Mouse (Mus musculus): ENCODE results near the gene Fmn2. TPM values are rescaled to one million over a fixed set of nuclear protein-coding genes. Genes with fewer than 3 reads are reported as not detected.

Gene Fmn2
- polyA plus RNA-seq, 1 experiment from 2014 or later, result not detected

DNA sequence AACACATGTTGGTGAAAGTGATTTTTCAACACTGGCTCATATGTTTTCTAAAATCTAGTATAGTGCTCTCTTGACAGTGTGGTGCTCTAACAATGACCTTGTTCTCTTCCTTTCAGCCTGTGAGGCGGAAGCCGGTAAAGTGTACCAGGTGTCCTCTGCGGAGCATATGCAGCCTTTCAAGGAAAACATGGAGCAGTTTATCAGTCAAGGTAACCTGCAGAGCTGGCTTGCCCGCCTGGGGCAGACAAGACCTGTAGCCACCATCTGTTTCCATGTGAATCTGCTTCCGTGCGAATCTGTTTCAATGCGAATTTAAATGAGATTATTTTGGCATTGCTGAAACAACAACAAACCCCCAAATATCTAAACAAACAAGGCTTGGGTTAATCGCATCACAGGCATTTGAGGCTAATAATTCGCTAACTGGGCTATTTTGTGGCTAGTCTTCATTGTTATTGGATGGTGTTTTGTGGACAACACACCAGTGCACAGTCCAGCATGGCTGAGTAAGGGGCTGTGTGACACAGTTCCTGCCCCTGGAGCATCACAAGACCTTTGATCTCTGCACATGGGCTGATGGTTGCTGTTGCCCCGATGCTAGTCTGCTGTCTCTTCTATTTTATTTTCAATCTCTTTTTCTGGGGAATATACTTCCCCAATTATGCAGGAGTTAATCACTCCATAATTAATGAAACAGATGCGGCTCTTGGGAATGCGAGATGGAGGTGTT lies 218.3 kb downstream of the Fmn2 start:
- in situ Hi-C loops (cut with MboI; ENCODE audit: low pct_unique_long_range_greater_than_20kb), result no loop called here
- no peak for ATAC-seq
- POLR2A ChIA-PET, result no interaction called here

GRCm38 (mm10) chr1:174728771-174729170 lies 227.1 kb downstream of the Fmn2 start:
- POLR2A ChIA-PET, result no interaction called here
- DNase-seq (ENCODE audit: low read depth, low spot score), result no peak
- CTCF ChIA-PET, result no interaction called here
- no peak for TF ChIP-seq CTCF (IDR thresholded peaks at IDR 0.05)
- ATAC-seq, result no peak
- no peaks in the 10 kb centered on the region for H3K27me3 ChIP-seq
- in situ Hi-C loops (cut with MboI; ENCODE audit: low pct_unique_long_range_greater_than_20kb), result no loop called here

More for the DNA sequence above, 218.3 kb downstream of the Fmn2 start:
- no peaks in the 10 kb centered on the region for H3K27me3 ChIP-seq
- no peak for TF ChIP-seq CTCF (IDR thresholded peaks at IDR 0.05)
- CTCF ChIA-PET, result no interaction called here
- DNase-seq (ENCODE audit: low read depth, low spot score), result no peak

GRCm38 (mm10) chr1:174732715-174733114 lies 231.1 kb downstream of the Fmn2 start:
- in situ Hi-C loops (cut with MboI; ENCODE audit: low pct_unique_long_range_greater_than_20kb), result no loop called here
- no peaks in the 10 kb centered on the region for H3K27me3 ChIP-seq
- TF ChIP-seq CTCF (IDR thresholded peaks at IDR 0.05), result no peak
- DNase-seq (ENCODE audit: low read depth, low spot score), result no peak
- CTCF ChIA-PET, result no interaction called here
- POLR2A ChIA-PET, result no interaction called here
- ATAC-seq, result no peak

GRCm38 (mm10) chr1:174738958-174739357 lies 237.3 kb downstream of the Fmn2 start:
- CTCF ChIA-PET, result no interaction called here
- ATAC-seq (no peak), DNase-seq (ENCODE audit: low read depth, low spot score) (no peak)
- TF ChIP-seq CTCF (IDR thresholded peaks at IDR 0.05), result no peak
- no peaks in the 10 kb centered on the region for H3K27me3 ChIP-seq
- POLR2A ChIA-PET, result no interaction called here
- in situ Hi-C loops (cut with MboI; ENCODE audit: low pct_unique_long_range_greater_than_20kb), result no loop called here

- in situ Hi-C loops (cut with MboI; ENCODE audit: low pct_unique_long_range_greater_than_20kb), result no loop called here
- no peaks in the 10 kb centered on the region for H3K27me3 ChIP-seq
- POLR2A ChIA-PET, result no interaction called here
- TF ChIP-seq CTCF (IDR thresholded peaks at IDR 0.05), result no peak
- CTCF ChIA-PET, result no interaction called here
- DNase-seq (ENCODE audit: low read depth, low spot score) (no peak), ATAC-seq (no peak)
Observed at GRCm38 (mm10) chr1:174742667-174743066, 241.0 kb downstream of the Fmn2 start.

- POLR2A ChIA-PET, result no interaction called here
- CTCF ChIA-PET, result no interaction called here
- in situ Hi-C loops (cut with MboI; ENCODE audit: low pct_unique_long_range_greater_than_20kb), result no loop called here
- ATAC-seq, result no peak
- no peak for DNase-seq (ENCODE audit: low read depth, low spot score)
- no peaks in the 10 kb centered on the region for H3K27me3 ChIP-seq
- TF ChIP-seq CTCF (IDR thresholded peaks at IDR 0.05), result no peak
Observed at GRCm38 (mm10) chr1:174748520-174748919, 246.9 kb downstream of the Fmn2 start.

DNA sequence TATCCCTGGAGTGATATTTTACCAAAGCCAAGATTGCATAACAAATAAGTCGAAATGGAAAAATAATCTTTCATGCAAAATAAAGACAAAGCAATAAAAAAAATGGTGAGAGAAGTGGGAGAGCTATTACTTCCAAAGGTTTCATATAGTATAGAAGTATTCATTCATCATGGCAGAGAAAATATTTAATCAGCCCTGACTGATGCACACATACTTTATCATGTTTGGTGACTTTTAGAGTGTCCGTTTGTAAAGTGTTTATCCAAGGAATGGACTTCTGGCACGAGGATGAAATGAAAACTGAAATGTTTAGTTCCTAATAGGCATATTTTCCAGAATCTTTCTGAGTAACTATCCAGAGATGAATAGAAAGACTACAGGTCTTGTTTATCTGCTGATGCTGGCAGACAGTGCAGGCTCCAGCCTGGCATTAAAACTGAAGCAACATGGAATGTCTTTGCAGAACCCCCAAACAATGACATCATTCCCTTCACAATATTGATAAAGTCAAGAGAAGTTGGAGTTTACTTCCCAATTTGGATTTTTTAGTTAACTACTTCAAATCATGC lies 249.4 kb downstream of the Fmn2 start:
- H3K27me3 ChIP-seq, result no peaks in the 10 kb centered on the region
- no peak for ATAC-seq
- TF ChIP-seq CTCF (IDR thresholded peaks at IDR 0.05), result no peak
- POLR2A ChIA-PET, result no interaction called here
- no peak for DNase-seq (ENCODE audit: low read depth, low spot score)
- CTCF ChIA-PET, result no interaction called here
- in situ Hi-C loops (cut with MboI; ENCODE audit: low pct_unique_long_range_greater_than_20kb), result no loop called here

DNA sequence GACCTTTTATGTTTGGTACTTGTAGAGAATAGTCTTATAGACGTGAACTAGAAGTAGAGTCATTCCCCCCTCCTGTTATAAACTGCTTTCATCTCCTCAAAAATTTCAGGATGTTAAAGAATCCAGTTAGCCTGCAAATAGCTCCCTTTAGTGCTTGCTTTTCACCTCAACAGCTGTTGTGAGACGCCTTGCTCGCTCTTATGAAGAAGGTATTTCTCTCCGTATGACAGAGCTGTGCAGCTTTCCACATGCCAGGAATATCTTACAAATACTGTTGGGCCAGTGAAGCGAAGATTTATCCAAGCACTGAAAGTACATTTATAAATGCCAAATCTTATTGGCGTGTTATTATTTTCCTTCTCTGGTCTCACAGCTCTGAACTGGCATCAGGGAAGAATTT lies 257.7 kb downstream of the Fmn2 start:
- H3K27me3 ChIP-seq, result no peaks in the 10 kb centered on the region
- CTCF ChIA-PET, result no interaction called here
- no peak for TF ChIP-seq CTCF (IDR thresholded peaks at IDR 0.05)

GRCm38 (mm10) chr1:174765757-174766156 lies 264.1 kb downstream of the Fmn2 start:
- no peaks in the 10 kb centered on the region for H3K27me3 ChIP-seq
- in situ Hi-C loops (cut with MboI; ENCODE audit: low pct_unique_long_range_greater_than_20kb), result no loop called here
- ATAC-seq, result no peak
- no peak for DNase-seq (ENCODE audit: low read depth, low spot score)
- POLR2A ChIA-PET, result no interaction called here
- CTCF ChIA-PET, result no interaction called here
- TF ChIP-seq CTCF (IDR thresholded peaks at IDR 0.05), result no peak

More for the DNA sequence above, 257.7 kb downstream of the Fmn2 start:
- no peak for ATAC-seq
- in situ Hi-C loops (cut with MboI; ENCODE audit: low pct_unique_long_range_greater_than_20kb), result no loop called here
- no peak for DNase-seq (ENCODE audit: low read depth, low spot score)
- POLR2A ChIA-PET, result no interaction called here

GRCm38 (mm10) chr1:174766852-174767251 lies 265.2 kb downstream of the Fmn2 start:
- no peak for ATAC-seq
- in situ Hi-C loops (cut with MboI; ENCODE audit: low pct_unique_long_range_greater_than_20kb), result no loop called here
- no peak for DNase-seq (ENCODE audit: low read depth, low spot score)
- no peak for TF ChIP-seq CTCF (IDR thresholded peaks at IDR 0.05)
- no peaks in the 10 kb centered on the region for H3K27me3 ChIP-seq
- ChIA-PET POLR2A (no interaction called here), CTCF (no interaction called here)

GRCm38 (mm10) chr1:174771871-174772281 lies 270.3 kb downstream of the Fmn2 start:
- in situ Hi-C loops (cut with MboI; ENCODE audit: low pct_unique_long_range_greater_than_20kb), result no loop called here
- no peak for ATAC-seq
- CTCF ChIA-PET, result no interaction called here

DNA sequence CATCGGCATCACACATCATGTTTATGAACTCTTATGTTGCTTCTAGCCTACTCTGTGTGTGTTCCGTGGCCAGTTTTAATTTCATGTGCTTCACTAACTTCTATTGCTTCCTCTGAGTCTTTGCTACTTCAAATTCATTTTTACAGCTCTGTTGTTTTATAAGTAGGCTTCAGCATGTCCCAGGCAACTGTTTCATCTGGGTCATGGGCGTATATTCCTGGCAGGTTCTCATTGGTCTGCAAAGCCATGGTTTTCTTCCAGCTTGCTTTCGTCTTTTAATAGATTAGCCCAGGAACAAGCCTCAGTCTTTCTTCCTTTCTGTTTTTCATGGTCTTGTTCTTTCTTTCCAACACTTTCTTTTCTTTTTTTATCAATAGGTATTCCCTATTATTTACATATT lies 279.4 kb downstream of the Fmn2 start:
- ATAC-seq, result no peak
- H3K27me3 ChIP-seq, result no peaks in the 10 kb centered on the region
- TF ChIP-seq CTCF (IDR thresholded peaks at IDR 0.05), result no peak
- in situ Hi-C loops (cut with MboI; ENCODE audit: low pct_unique_long_range_greater_than_20kb), result no loop called here
- ChIA-PET CTCF (no interaction called here), POLR2A (no interaction called here)
- no peak for DNase-seq (ENCODE audit: low read depth, low spot score)

More at GRCm38 (mm10) chr1:174771871-174772281, 270.3 kb downstream of the Fmn2 start:
- no peaks in the 10 kb centered on the region for H3K27me3 ChIP-seq
- TF ChIP-seq CTCF (IDR thresholded peaks at IDR 0.05), result no peak
- no peak for DNase-seq (ENCODE audit: low read depth, low spot score)
- POLR2A ChIA-PET, result no interaction called here

Data from Patski (cell line).